19 mouse cellular contexts compared by ENCODE assay signal in the genomic region with DNA sequence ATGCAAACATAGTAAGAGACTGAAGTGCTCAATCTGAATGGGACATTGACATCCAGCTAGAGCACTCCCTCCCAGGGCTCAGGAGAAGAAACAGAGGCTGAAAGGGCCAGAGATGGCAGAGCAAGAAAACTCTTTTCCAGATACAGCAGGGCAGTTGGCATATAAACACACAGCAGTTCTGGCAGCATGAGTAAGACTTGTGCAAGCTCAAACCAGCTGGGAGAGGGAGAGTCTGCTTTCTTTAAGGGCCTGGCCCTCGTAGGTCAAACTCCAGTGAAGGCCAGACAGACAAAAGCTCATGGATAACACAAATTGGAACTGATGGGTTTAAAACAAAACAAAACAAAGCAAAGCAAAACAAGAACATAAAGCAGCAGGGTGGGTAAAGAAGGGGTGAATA. TPM values are rescaled to one million over a fixed set of nuclear protein-coding genes. Genes with fewer than 3 reads are reported as not detected.
DNase-seq lines count a peak whose midpoint lies in the region; ATAC-seq and TF ChIP-seq lines count a peak whose summit lies in the region.
"Had no signal": no experiment of that assay in that cellular context is flagged by ENCODE, and none has a peak within 500 bp of the region (broad histone marks: within the 10 kb centered on the region; RNA-seq: fewer than 3 reads in every experiment).

No protein-coding gene starts in this region.

- no peak for ATAC-seq in embryonic facial prominence, embryonic 14.5 days (ENCODE audit: low read depth)
- no peak for ATAC-seq in hindbrain, embryonic 13.5 days (ENCODE audit: low FRiP score)
- no peak for ATAC-seq in intestine, postnatal 0 days
- ATAC-seq: forebrain, embryonic 14.5 days; inflammation-experienced regulatory T-cells, adult 6 months; liver, postnatal 0 days had no signal

- no peaks in the 10 kb centered on the region for H3K27me3 ChIP-seq in embryonic facial prominence, embryonic 14.5 days (replicated peaks; ENCODE audit: control insufficient read depth, insufficient read depth, low read length)
- H3K27me3 ChIP-seq in embryonic facial prominence, embryonic 10.5 days (replicated peaks; ENCODE audit: low read depth, poor library complexity, severe bottlenecking), result no peaks in the 10 kb centered on the region
- H3K27me3 ChIP-seq in hindbrain, embryonic 13.5 days, result no peaks in the 10 kb centered on the region
- no peaks in the 10 kb centered on the region for H3K27me3 ChIP-seq in hindbrain, embryonic 10.5 days (ENCODE audit: insufficient read depth, poor library complexity, severe bottlenecking)
- H3K27me3 ChIP-seq in limb, embryonic 10.5 days (ENCODE audit: low read depth, poor library complexity, severe bottlenecking), result no peaks in the 10 kb centered on the region
- H3K27me3 ChIP-seq in intestine, postnatal 0 days (replicated peaks; ENCODE audit: control insufficient read depth, insufficient read depth, low read length), result no peaks in the 10 kb centered on the region
- H3K27me3 ChIP-seq: CH12.LX had no signal

- peak overlapping the region; percentile 34; the same call in 1 of the 2 replicates for H3K9ac ChIP-seq in embryonic facial prominence, embryonic 14.5 days (ENCODE audit: low read depth, low read length)
- H3K9ac ChIP-seq in hindbrain, embryonic 13.5 days, result 0 out of 2 replicates have a peak overlapping the region, but pooled peaks have one; percentile 8
- H3K9ac ChIP-seq in intestine, postnatal 0 days (ENCODE audit: low read depth, low read length), result no peak overlapping the region
- H3K9ac ChIP-seq: liver, postnatal 0 days had no signal

- 39% methylated on average over 1 of the region's 1 CpGs for WGBS in embryonic facial prominence, embryonic 14.5 days
- 35% methylated on average over 1 of the region's 1 CpGs for WGBS in embryonic facial prominence, embryonic 10.5 days
- WGBS in hindbrain, embryonic 13.5 days, result 40% methylated on average over 1 of the region's 1 CpGs
- 50% methylated on average over 1 of the region's 1 CpGs for WGBS in hindbrain, embryonic 10.5 days
- 52% methylated on average over 1 of the region's 1 CpGs for WGBS in limb, embryonic 10.5 days
- WGBS in intestine, postnatal 0 days, result 43% methylated on average over 1 of the region's 1 CpGs

- H3K4me3 ChIP-seq in embryonic facial prominence, embryonic 14.5 days (ENCODE audit: low read depth, low read length), result no peak overlapping the region
- no peak overlapping the region for H3K4me3 ChIP-seq in embryonic facial prominence, embryonic 10.5 days
- H3K4me3 ChIP-seq in hindbrain, embryonic 13.5 days, result no peak overlapping the region
- no peak overlapping the region for H3K4me3 ChIP-seq in hindbrain, embryonic 10.5 days
- H3K4me3 ChIP-seq in limb, embryonic 10.5 days, result no peak overlapping the region
- H3K4me3 ChIP-seq in intestine, postnatal 0 days (ENCODE audit: low read depth, low read length), result no peak overlapping the region

- H3K27ac ChIP-seq in embryonic facial prominence, embryonic 14.5 days (replicated peaks; ENCODE audit: low read depth, low read length), result no peak overlapping the region
- H3K27ac ChIP-seq in embryonic facial prominence, embryonic 10.5 days (replicated peaks), result no peak overlapping the region
- H3K27ac ChIP-seq in hindbrain, embryonic 13.5 days, result no peak overlapping the region
- no peak overlapping the region for H3K27ac ChIP-seq in hindbrain, embryonic 10.5 days
- H3K27ac ChIP-seq in limb, embryonic 10.5 days, result no peak overlapping the region
- H3K27ac ChIP-seq in intestine, postnatal 0 days (ENCODE audit: low read depth, low read length), result no peak overlapping the region

- no peak for TF ChIP-seq CTCF in intestine, postnatal 0 days (IDR thresholded peaks at IDR 0.05; ENCODE audit: low read depth)

- H3K9me3 ChIP-seq in embryonic facial prominence, embryonic 14.5 days (ENCODE audit: control insufficient read depth, low read length), result no peaks in the 10 kb centered on the region
- H3K9me3 ChIP-seq in embryonic facial prominence, embryonic 10.5 days, result no peaks in the 10 kb centered on the region
- no peaks in the 10 kb centered on the region for H3K9me3 ChIP-seq in hindbrain, embryonic 13.5 days
- no peaks in the 10 kb centered on the region for H3K9me3 ChIP-seq in hindbrain, embryonic 10.5 days
- H3K9me3 ChIP-seq in limb, embryonic 10.5 days (replicated peaks), result no peaks in the 10 kb centered on the region
- H3K9me3 ChIP-seq in intestine, postnatal 0 days (ENCODE audit: control insufficient read depth), result no peaks in the 10 kb centered on the region

- H3K4me1 ChIP-seq in embryonic facial prominence, embryonic 14.5 days (ENCODE audit: control insufficient read depth, insufficient read depth, low read length), result no peaks in the 10 kb centered on the region
- H3K4me1 ChIP-seq in embryonic facial prominence, embryonic 10.5 days, result no peaks in the 10 kb centered on the region
- H3K4me1 ChIP-seq in hindbrain, embryonic 13.5 days (replicated peaks), result no peaks in the 10 kb centered on the region
- H3K4me1 ChIP-seq in hindbrain, embryonic 10.5 days (replicated peaks), result no peaks in the 10 kb centered on the region
- no peaks in the 10 kb centered on the region for H3K4me1 ChIP-seq in limb, embryonic 10.5 days
- no peaks in the 10 kb centered on the region for H3K4me1 ChIP-seq in intestine, postnatal 0 days (replicated peaks; ENCODE audit: control insufficient read depth, insufficient read depth, low read length)

- no peak for DNase-seq in embryonic facial prominence, embryonic 14.5 days (ENCODE audit: low spot score)
- DNase-seq in embryonic facial prominence, embryonic 10.5 days (ENCODE audit: low spot score), result no peak
- no peak for DNase-seq in hindbrain, embryonic 10.5 days (ENCODE audit: low spot score)
- DNase-seq in 3134 (ENCODE audit: extremely low read depth, insufficient read length, low spot score), result peak; percentile 38
- DNase-seq in limb, embryonic 10.5 days (ENCODE audit: low spot score), result peak; percentile 20
- no peak for DNase-seq in lung, postnatal 14 days
- DNase-seq: adrenal gland, adult 2 months; cerebellum, adult 8-10 months; kidney, postnatal 36 days; left cerebral cortex, postnatal 4 days; liver, postnatal 0 days; lung, postnatal 10 days; midbrain, embryonic 14.5 days; right cerebral cortex, postnatal 4 days had no signal

- no peak overlapping the region for H3K4me2 ChIP-seq in embryonic facial prominence, embryonic 14.5 days (ENCODE audit: low read depth, low read length)
- no peak overlapping the region for H3K4me2 ChIP-seq in hindbrain, embryonic 13.5 days
- H3K4me2 ChIP-seq in intestine, postnatal 0 days (replicated peaks; ENCODE audit: low read depth), result no peak overlapping the region

- no peaks in the 10 kb centered on the region for H3K36me3 ChIP-seq in embryonic facial prominence, embryonic 14.5 days (ENCODE audit: control insufficient read depth, insufficient read depth, low read length)
- no peaks in the 10 kb centered on the region for H3K36me3 ChIP-seq in embryonic facial prominence, embryonic 10.5 days (replicated peaks)
- H3K36me3 ChIP-seq in hindbrain, embryonic 13.5 days, result no peaks in the 10 kb centered on the region
- H3K36me3 ChIP-seq in hindbrain, embryonic 10.5 days, result no peaks in the 10 kb centered on the region
- no peaks in the 10 kb centered on the region for H3K36me3 ChIP-seq in limb, embryonic 10.5 days
- no peaks in the 10 kb centered on the region for H3K36me3 ChIP-seq in intestine, postnatal 0 days (ENCODE audit: control insufficient read depth, insufficient read depth)

RNA-seq across cellular contexts. Expression of gene Wdr27, which starts 36.3 kb away (rescaled TPM):
- 6.6 and 8.3 TPM in 2 replicates for polyA plus RNA-seq in embryonic facial prominence, embryonic 14.5 days (2014; fragmentation: Nextera tagmentation; extraction: Ambion mirVana)
- polyA plus RNA-seq in embryonic facial prominence, embryonic 10.5 days (2016; fragmentation: Nextera tagmentation; extraction: Ambion mirVana), result 4.3 and 5.0 TPM in 2 replicates
- 8.5 and 12.1 TPM in 2 replicates for polyA plus RNA-seq in hindbrain, embryonic 13.5 days (2015; fragmentation: Nextera tagmentation; extraction: Ambion mirVana)
- 4.9 and 8.9 TPM in 2 replicates for polyA plus RNA-seq in hindbrain, embryonic 10.5 days (2016; fragmentation: Nextera tagmentation; extraction: Ambion mirVana)
- polyA plus RNA-seq in limb, embryonic 10.5 days (2016; fragmentation: Nextera tagmentation; extraction: Ambion mirVana), result 3.4 and 5.0 TPM in 2 replicates
- 6.0 and 6.2 TPM in 2 replicates for polyA plus RNA-seq in intestine, postnatal 0 days (2015; fragmentation: Nextera tagmentation; extraction: Ambion mirVana)

RNA-seq across cellular contexts. Expression of gene 1600012H06Rik, which starts 36.4 kb away (rescaled TPM):
- polyA plus RNA-seq in embryonic facial prominence, embryonic 14.5 days (2014; fragmentation: Nextera tagmentation; extraction: Ambion mirVana), result 45.0 and 45.9 TPM in 2 replicates
- polyA plus RNA-seq in embryonic facial prominence, embryonic 10.5 days (2016; fragmentation: Nextera tagmentation; extraction: Ambion mirVana), result 24.9 and 27.3 TPM in 2 replicates
- 31.0 and 32.8 TPM in 2 replicates for polyA plus RNA-seq in hindbrain, embryonic 13.5 days (2015; fragmentation: Nextera tagmentation; extraction: Ambion mirVana)
- polyA plus RNA-seq in hindbrain, embryonic 10.5 days (2016; fragmentation: Nextera tagmentation; extraction: Ambion mirVana), result 28.1 TPM in 2 replicates
- polyA plus RNA-seq in limb, embryonic 10.5 days (2016; fragmentation: Nextera tagmentation; extraction: Ambion mirVana), result 21.3 and 25.4 TPM in 2 replicates
- 38.1 and 40.8 TPM in 2 replicates for polyA plus RNA-seq in intestine, postnatal 0 days (2015; fragmentation: Nextera tagmentation; extraction: Ambion mirVana)

RNA-seq across cellular contexts. Expression of gene Phf10, which starts 54.5 kb away (rescaled TPM):
- 50.5 and 52.0 TPM in 2 replicates for polyA plus RNA-seq in embryonic facial prominence, embryonic 14.5 days (2014; fragmentation: Nextera tagmentation; extraction: Ambion mirVana)
- polyA plus RNA-seq in embryonic facial prominence, embryonic 10.5 days (2016; fragmentation: Nextera tagmentation; extraction: Ambion mirVana), result 28.2 and 33.8 TPM in 2 replicates
- 13.7 and 16.3 TPM in 2 replicates for polyA plus RNA-seq in hindbrain, embryonic 13.5 days (2015; fragmentation: Nextera tagmentation; extraction: Ambion mirVana)
- 24.5 and 32.5 TPM in 2 replicates for polyA plus RNA-seq in hindbrain, embryonic 10.5 days (2016; fragmentation: Nextera tagmentation; extraction: Ambion mirVana)
- polyA plus RNA-seq in limb, embryonic 10.5 days (2016; fragmentation: Nextera tagmentation; extraction: Ambion mirVana), result 31.0 and 32.2 TPM in 2 replicates
- 27.9 and 29.3 TPM in 2 replicates for polyA plus RNA-seq in intestine, postnatal 0 days (2015; fragmentation: Nextera tagmentation; extraction: Ambion mirVana)

Comparison
In these comparisons a context has a peak if more than half of its experiments do, and no peak if none do; other contexts are left out.
1. DNase-seq: peak in 3134 (single experiment) and limb, embryonic 10.5 days (single experiment); none in embryonic facial prominence, embryonic 14.5 days (single experiment), embryonic facial prominence, embryonic 10.5 days (single experiment), hindbrain, embryonic 10.5 days (single experiment) and lung, postnatal 14 days (single experiment).